Comparison of ENCODE assay signal across 8 mouse cellular contexts in the genomic region with DNA sequence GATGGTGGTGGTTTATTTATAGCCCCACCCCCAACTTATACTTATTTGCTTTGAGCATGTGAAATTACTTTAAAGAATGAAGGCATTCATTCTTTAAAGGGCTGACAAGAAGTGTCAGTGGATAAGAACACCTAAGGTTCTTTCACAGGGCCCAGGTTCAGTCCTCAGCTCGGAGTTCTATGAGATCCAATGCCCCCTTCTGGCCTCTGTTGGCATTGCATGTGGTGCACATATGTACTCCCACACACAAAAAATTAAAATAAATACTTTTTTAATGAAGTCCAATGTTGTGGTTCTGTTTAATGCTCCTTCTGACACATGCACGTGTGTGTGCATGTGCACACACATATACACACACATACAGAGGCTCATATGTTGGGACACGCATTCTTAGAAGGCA.
A peak's percentile ranks its signal among the peaks of the same experiment; 100 is the strongest.
DNase-seq lines count a peak whose midpoint lies in the region.

No protein-coding gene starts in this region.

- intact Hi-C loops in left cerebral cortex, postnatal 25 days (cut with DNase I), result loop anchor here (5.0 to 10.0 kb wide), 2 partner anchors 198 to 205 kb away; a partner anchor contains a TSS

- peak; percentile 66 for DNase-seq in heart, postnatal 4 days
- DNase-seq in heart, adult 9 months (ENCODE audit: low spot score in 2 of 2), result no peak
- peak; percentile 39 for DNase-seq in urinary bladder, postnatal 14 days (ENCODE audit: low spot score)
- DNase-seq in urinary bladder, postnatal 4 days (ENCODE audit: low spot score in 2 of 2), result no peak
- peak; percentile 46 for DNase-seq in cerebellum, adult 9-11 months
- DNase-seq in layer of hippocampus, adult 9-11 months, result peak; percentile 10
- DNase-seq in retina, embryonic 14.5 days (ENCODE audit: low spot score), result peak; percentile 59
- DNase-seq in left cerebral cortex, postnatal 25 days (ENCODE audit: low spot score in 2 of 2), result no peak

Comparison
In these comparisons a context has a peak if more than half of its experiments do, and no peak if none do; other contexts are left out.
1. DNase-seq: peak in heart, postnatal 4 days (single experiment), urinary bladder, postnatal 14 days (single experiment), cerebellum, adult 9-11 months (single experiment), layer of hippocampus, adult 9-11 months (single experiment) and retina, embryonic 14.5 days (single experiment); none in heart, adult 9 months (0 of 2), urinary bladder, postnatal 4 days (0 of 2) and left cerebral cortex, postnatal 25 days (0 of 2).